Mouse (Mus musculus): ENCODE data around the gene Vangl2. TPM values are rescaled to one million over a fixed set of nuclear protein-coding genes. Genes with fewer than 3 reads are reported as not detected.

Vangl2 gene
- total and polyA plus RNA-seq, 3 experiments, result 0.39 to 3.0 TPM; not detected in 1

- H3K9me3 ChIP-seq (replicated peaks; ENCODE audit: insufficient read depth, low read length), result no peaks in the 10 kb centered on the region
- H3K36me3 ChIP-seq (ENCODE audit: control insufficient read depth in 1 of 2, insufficient read depth in 2 of 2, low read length in 2 of 2), result no peaks in the 10 kb centered on the region
- H3K27me3 ChIP-seq (ENCODE audit: control insufficient read depth in 1 of 2, insufficient read depth in 2 of 2, low read length in 2 of 2), result no peaks in the 10 kb centered on the region
- no peak for DNase-seq (ENCODE audit: low read depth, low spot score)
- H3K79me2 ChIP-seq (ENCODE audit: control insufficient read depth, insufficient read depth, low read length, poor library complexity), result no peaks in the 10 kb centered on the region
- H3K9ac ChIP-seq (ENCODE audit: control insufficient read depth, low read depth, low read length, poor library complexity, severe bottlenecking), result no peak overlapping the region
- TF ChIP-seq MAFK (IDR thresholded peaks at IDR 0.05; ENCODE audit: borderline replicate concordance, low read depth, low read length) (no peak), TBP (IDR thresholded peaks at IDR 0.05; ENCODE audit: low read depth, low read length) (no peak), TCF12 (IDR thresholded peaks at IDR 0.05; ENCODE audit: low read depth, low read length) (no peak), ZC3H11A (IDR thresholded peaks at IDR 0.05; ENCODE audit: low read depth, low read length) (no peak), ZNF384 (IDR thresholded peaks at IDR 0.05; ENCODE audit: low read depth, low read length) (no peak), POLR2A (IDR thresholded peaks at IDR 0.05; ENCODE audit: control insufficient read depth in 1 of 2, insufficient read depth in 1 of 2, low read depth in 1 of 2, low read length in 2 of 2, poor library complexity in 1 of 2) (no peak), KAT2A (conservative IDR thresholded peaks at IDR 0.05; ENCODE audit: low read depth, low read length) (no peak), MXI1 (IDR thresholded peaks at IDR 0.05; ENCODE audit: low read depth, low read length) (no peak), SMC3 (IDR thresholded peaks at IDR 0.05; ENCODE audit: low read depth, low read length) (no peak)
- H3K4me3 ChIP-seq (ENCODE audit: control insufficient read depth in 1 of 2, insufficient read depth in 1 of 2, low read depth in 2 of 2, low read length in 2 of 2), result no peak overlapping the region
- no peaks in the 10 kb centered on the region for H3K4me1 ChIP-seq (ENCODE audit: control insufficient read depth in 1 of 2, insufficient read depth in 2 of 2, low read length in 2 of 2)
- H3K27ac ChIP-seq (ENCODE audit: control insufficient read depth, low read depth, low read length), result no peak overlapping the region
Measured at GRCm38 (mm10) chr1:171976826-171977539, 51.3 kb downstream of the Vangl2 start.

- Histone ChIP-seq H3K4me3 (ENCODE audit: control insufficient read depth in 1 of 2, insufficient read depth in 1 of 2, low read depth in 2 of 2, low read length in 2 of 2) (no peak overlapping the region), H3K9ac (ENCODE audit: control insufficient read depth, low read depth, low read length, poor library complexity, severe bottlenecking) (no peak overlapping the region), H3K27ac (ENCODE audit: control insufficient read depth, low read depth, low read length) (no peak overlapping the region), H3K27me3 (ENCODE audit: control insufficient read depth in 1 of 2, insufficient read depth in 2 of 2, low read length in 2 of 2) (no peaks in the 10 kb centered on the region), H3K79me2 (ENCODE audit: control insufficient read depth, insufficient read depth, low read length, poor library complexity) (no peaks in the 10 kb centered on the region), H3K4me1 (ENCODE audit: control insufficient read depth in 1 of 2, insufficient read depth in 2 of 2, low read length in 2 of 2) (no peaks in the 10 kb centered on the region), H3K9me3 (replicated peaks; ENCODE audit: insufficient read depth, low read length) (no peaks in the 10 kb centered on the region), H3K36me3 (ENCODE audit: control insufficient read depth in 1 of 2, insufficient read depth in 2 of 2, low read length in 2 of 2) (no peaks in the 10 kb centered on the region)
- DNase-seq (ENCODE audit: low read depth, low spot score), result no peak
- TF ChIP-seq HCFC1 (IDR thresholded peaks at IDR 0.05; ENCODE audit: low read depth, low read length) (no peak), E2F4 (IDR thresholded peaks at IDR 0.05; ENCODE audit: borderline replicate concordance, low read depth, low read length) (no peak), KAT2A (conservative IDR thresholded peaks at IDR 0.05; ENCODE audit: low read depth, low read length) (no peak), TCF12 (IDR thresholded peaks at IDR 0.05; ENCODE audit: low read depth, low read length) (no peak), MYC (IDR thresholded peaks at IDR 0.05; ENCODE audit: low read depth, low read length) (no peak), EP300 (IDR thresholded peaks at IDR 0.05; ENCODE audit: low read depth in 1 of 2, low read length in 2 of 2) (no peak), ZMIZ1 (IDR thresholded peaks at IDR 0.05; ENCODE audit: low read depth, low read length) (no peak), POLR2A (IDR thresholded peaks at IDR 0.05; ENCODE audit: control insufficient read depth in 1 of 2, insufficient read depth in 1 of 2, low read depth in 1 of 2, low read length in 2 of 2, poor library complexity in 1 of 2) (no peak), JUND (IDR thresholded peaks at IDR 0.05; ENCODE audit: low read depth, low read length) (no peak), NRF1 (IDR thresholded peaks at IDR 0.05; ENCODE audit: insufficient read depth, low read depth, low read length, poor library complexity, severe bottlenecking) (no peak), MAZ (IDR thresholded peaks at IDR 0.05; ENCODE audit: low read depth, low read length) (no peak), BHLHE40 (IDR thresholded peaks at IDR 0.05; ENCODE audit: borderline replicate concordance, low read depth, low read length) (no peak), USF1 (IDR thresholded peaks at IDR 0.05; ENCODE audit: low read depth, low read length) (no peak)
Measured at GRCm38 (mm10) chr1:171975831-171976230, 52.4 kb downstream of the Vangl2 start.
